Mouse (Mus musculus): ENCODE measurements around the gene Tcf12.

DNA sequence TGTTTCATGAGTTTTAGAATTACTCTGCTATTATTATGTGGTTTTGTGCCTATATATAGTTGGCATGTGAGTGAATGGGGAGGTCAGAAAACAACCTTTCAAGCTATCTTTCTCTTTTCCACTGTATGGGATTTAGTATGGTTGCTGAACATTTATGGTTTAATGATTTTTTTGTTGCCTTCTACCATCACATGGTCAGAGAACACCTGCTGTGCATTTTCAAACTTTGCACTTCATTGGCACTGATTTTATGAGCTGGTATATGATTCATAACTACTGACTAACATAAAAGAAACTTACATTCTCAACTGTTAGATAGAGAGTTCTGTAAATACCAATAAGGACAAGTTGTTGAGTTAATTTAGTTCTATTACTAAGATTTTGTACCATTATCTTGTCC lies 171.7 kb downstream of the Tcf12 start:
- TF ChIP-seq CTCF (IDR thresholded peaks at IDR 0.05; ENCODE audit: low read depth, low read length) (no peak), POLR2A (IDR thresholded peaks at IDR 0.05; ENCODE audit: extremely low read depth, insufficient read depth, low read length) (no peak)
